Mouse (Mus musculus) midbrain, embryonic 15.5 days (tissue): ENCODE results near the gene Pola1. TPM values are rescaled to one million over a fixed set of nuclear protein-coding genes. Genes with fewer than 3 reads are reported as not detected.
"Not testable (repeated sequence)": the region's sequence is repeated elsewhere in the genome, so short reads cannot be mapped to it uniquely, and the experiment has no call there.

Experiments
- ATAC-seq: fragments of 200-750 bp; cut with Nextera tagmentation; replicated peaks from 2 replicates; pipeline ENCODE4 v1.8.0; 2017; ENCODE audit warnings: moderate TSS enrichment
- H3K27ac ChIP-seq: fragments of 300-500 bp; sonication (generic); 2 replicates; pipeline ENCODE4 v1.5.1; 2015; ENCODE audit warnings: mild to moderate bottlenecking, inconsistent platforms
- H3K27me3 ChIP-seq: fragments of 300-500 bp; sonication (generic); replicated peaks from 2 replicates; pipeline ENCODE4 v1.6.1; 2015; ENCODE audit warnings: inconsistent platforms
- H3K36me3 ChIP-seq: fragments of 300-500 bp; sonication (generic); replicated peaks from 2 replicates; pipeline ENCODE4 v1.6.1; 2015; ENCODE audit warnings: inconsistent platforms
- H3K4me1 ChIP-seq: fragments of 300-500 bp; sonication (generic); 2 replicates; pipeline ENCODE4 v1.6.1; 2015; ENCODE audit warnings: inconsistent platforms
- H3K4me2 ChIP-seq: fragments of 300-500 bp; sonication (generic); 2 replicates; pipeline ENCODE4 v1.6.1; 2015; ENCODE audit warnings: inconsistent platforms, mild to moderate bottlenecking, moderate library complexity
- H3K4me3 ChIP-seq: fragments of 300-500 bp; sonication (generic); 2 replicates; pipeline ENCODE4 v1.5.1; 2015; ENCODE audit warnings: mild to moderate bottlenecking, inconsistent platforms
- H3K9ac ChIP-seq: fragments of 300-500 bp; sonication (generic); 2 replicates; pipeline ENCODE4 v1.6.1; 2015; ENCODE audit warnings: mild to moderate bottlenecking, inconsistent platforms
- H3K9me3 ChIP-seq: fragments of 300-500 bp; sonication (generic); 2 replicates; pipeline ENCODE4 v1.6.1; 2016; ENCODE audit warnings: inconsistent platforms
- WGBS: fragments of 180-500 bp; shearing (Covaris S2); methylation state at CpG from one replicate; pipeline ENCODE4 v1.1.7; 2015; ENCODE audit warnings: mixed read lengths; 5-methylcytosine and 5-hydroxymethylcytosine counted together
- polyA plus RNA-seq: library from polyadenylated mRNA; unstranded; fragments of >200 nt; fragmentation: Nextera tagmentation; extraction: Ambion mirVana; gene quantifications from 2 replicates; pipeline ENCODE4 v1.2.1, GENCODE M21; 2015

The Pola1 gene
- polyA plus RNA-seq, 1 experiment from 2014 or later, result 5.4 TPM

DNA sequence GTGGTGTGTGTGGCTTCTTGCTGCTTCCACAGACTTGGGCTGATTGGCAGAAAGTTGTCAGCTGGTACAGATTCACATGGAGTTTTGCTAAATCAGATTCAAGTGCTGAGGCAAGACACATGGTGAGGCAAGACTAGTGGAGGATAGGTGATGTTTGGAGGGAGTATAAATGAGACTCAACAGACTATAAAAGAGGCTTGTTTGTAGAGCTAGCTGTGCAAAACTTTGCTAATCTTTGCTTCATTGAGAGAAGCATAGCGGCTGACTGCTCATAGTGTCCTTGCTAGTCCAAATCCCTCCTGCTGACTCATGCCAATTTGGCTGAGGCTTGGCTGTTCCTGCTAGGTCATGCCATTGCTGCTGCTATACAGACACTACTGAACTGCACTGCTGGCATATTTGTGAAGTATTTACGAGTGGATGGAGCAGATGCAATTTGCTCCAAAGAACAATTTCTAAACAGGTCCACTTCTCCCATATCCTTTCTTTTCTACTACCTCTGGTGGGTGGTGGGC is 3.0 kb upstream of the Pola1 start:
- Histone ChIP-seq H3K4me2 (no peak overlapping the region), H3K4me3 (no peak overlapping the region), H3K9ac (no peak overlapping the region), H3K36me3 (no peaks in the 10 kb centered on the region), H3K27me3 (no peaks in the 10 kb centered on the region), H3K9me3 (no peaks in the 10 kb centered on the region), H3K4me1 (peaks cover 5% of the 10 kb centered on the region), H3K27ac (no peak overlapping the region)
- WGBS, result 77% methylated on average over 2 of the region's 2 CpGs
- no peak for ATAC-seq

DNA sequence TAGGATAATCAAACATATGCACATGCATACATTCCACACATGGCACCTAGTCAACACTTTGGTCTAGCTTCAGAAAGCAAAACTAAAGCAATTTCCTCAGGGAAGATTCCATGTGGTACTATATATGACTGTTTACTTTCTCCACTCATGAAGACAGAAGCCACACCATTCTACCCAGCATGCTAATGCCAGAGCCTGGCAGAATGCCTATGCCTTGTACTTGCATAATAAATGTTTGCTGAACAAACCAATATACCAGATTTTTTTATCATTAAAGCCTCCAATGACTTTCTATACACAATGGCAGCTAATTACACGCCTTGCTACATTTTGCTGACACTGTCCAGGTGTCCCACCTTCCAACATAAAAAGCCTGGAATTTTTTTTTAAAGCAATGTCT is 1.7 kb downstream of the Pola1 start:
- Histone ChIP-seq H3K36me3 (no peaks in the 10 kb centered on the region), H3K9ac (no peak overlapping the region), H3K4me1 (peaks cover 5% of the 10 kb centered on the region), H3K4me2 (no peak overlapping the region), H3K9me3 (no peaks in the 10 kb centered on the region), H3K27ac (no peak overlapping the region), H3K4me3 (no peak overlapping the region), H3K27me3 (no peaks in the 10 kb centered on the region)
- ATAC-seq, result no peak
- WGBS, result 61% methylated on average over 1 of the region's 1 CpGs

DNA sequence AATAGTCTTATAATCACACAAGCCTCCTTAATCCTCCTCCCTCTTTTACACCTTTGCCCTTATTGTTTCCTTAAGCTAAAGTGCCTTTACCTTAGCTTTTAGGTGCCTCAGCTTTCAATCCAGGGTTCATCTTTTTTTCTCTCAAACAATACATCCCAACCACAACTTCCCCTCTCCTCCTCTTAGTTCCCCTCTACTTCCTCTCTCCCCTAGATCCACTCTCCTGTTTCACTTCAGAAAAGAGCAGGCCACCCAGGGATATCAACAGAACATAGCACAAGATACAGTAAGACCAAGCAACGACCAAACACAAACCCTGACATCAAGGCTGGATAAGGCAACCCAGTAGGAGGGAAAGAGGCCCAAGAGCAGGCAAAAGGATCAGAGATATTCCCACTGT is 29.7 kb downstream of the Pola1 start:
- Histone ChIP-seq H3K4me2 (no peak overlapping the region), H3K9ac (no peak overlapping the region), H3K27me3 (no peaks in the 10 kb centered on the region), H3K36me3 (no peaks in the 10 kb centered on the region), H3K4me3 (no peak overlapping the region), H3K9me3 (no peaks in the 10 kb centered on the region), H3K4me1 (no peaks in the 10 kb centered on the region), H3K27ac (no peak overlapping the region)
- WGBS, result 75% methylated on average over 1 of the region's 1 CpGs
- no peak for ATAC-seq

GRCm38 (mm10) chrX:93594283-93594682 is 37.7 kb downstream of the Pola1 start:
- no peaks in the 10 kb centered on the region for H3K27me3 ChIP-seq
- no peak overlapping the region for H3K4me2 ChIP-seq
- no peak for ATAC-seq
- H3K4me3 ChIP-seq, result no peak overlapping the region
- WGBS, result 96% methylated on average over 4 of the region's 4 CpGs
- no peaks in the 10 kb centered on the region for H3K9me3 ChIP-seq
- no peak overlapping the region for H3K27ac ChIP-seq
- no peaks in the 10 kb centered on the region for H3K36me3 ChIP-seq
- H3K4me1 ChIP-seq, result no peaks in the 10 kb centered on the region
- no peak overlapping the region for H3K9ac ChIP-seq

GRCm38 (mm10) chrX:93580931-93581330 is 51.0 kb downstream of the Pola1 start:
- no peak overlapping the region for H3K4me2 ChIP-seq
- no peak for ATAC-seq
- H3K9me3 ChIP-seq, result no peaks in the 10 kb centered on the region
- H3K9ac ChIP-seq, result no peak overlapping the region
- H3K27me3 ChIP-seq, result no peaks in the 10 kb centered on the region
- H3K36me3 ChIP-seq, result no peaks in the 10 kb centered on the region
- H3K4me1 ChIP-seq, result no peaks in the 10 kb centered on the region
- WGBS, result 88% methylated on average over 2 of the region's 2 CpGs
- no peak overlapping the region for H3K27ac ChIP-seq
- H3K4me3 ChIP-seq, result no peak overlapping the region

DNA sequence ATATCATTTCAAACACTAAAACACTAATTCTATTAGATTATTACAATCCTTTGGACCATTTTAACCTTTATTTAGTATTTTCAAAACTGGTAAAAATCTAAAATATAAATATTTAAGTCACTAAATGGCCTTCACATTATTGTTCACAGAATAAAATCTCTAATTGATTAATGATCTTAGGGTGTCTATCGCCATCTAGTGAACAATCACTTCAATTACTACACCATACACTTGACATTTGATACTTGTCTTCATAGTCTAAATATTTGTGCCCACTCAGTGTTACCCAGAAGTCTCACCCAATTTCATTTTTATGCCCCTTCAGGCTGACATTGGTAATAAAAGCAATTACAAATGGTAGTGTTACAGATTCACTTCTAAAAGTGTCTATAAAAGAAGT is 74.8 kb downstream of the Pola1 start:
- H3K9me3 ChIP-seq, result no peaks in the 10 kb centered on the region
- no peak overlapping the region for H3K27ac ChIP-seq
- H3K27me3 ChIP-seq, result no peaks in the 10 kb centered on the region
- no peak overlapping the region for H3K9ac ChIP-seq
- H3K4me2 ChIP-seq, result no peak overlapping the region
- no peak for ATAC-seq
- H3K4me1 ChIP-seq, result no peaks in the 10 kb centered on the region
- H3K4me3 ChIP-seq, result no peak overlapping the region
- no peaks in the 10 kb centered on the region for H3K36me3 ChIP-seq
- 25% methylated on average over 1 of the region's 1 CpGs for WGBS

DNA sequence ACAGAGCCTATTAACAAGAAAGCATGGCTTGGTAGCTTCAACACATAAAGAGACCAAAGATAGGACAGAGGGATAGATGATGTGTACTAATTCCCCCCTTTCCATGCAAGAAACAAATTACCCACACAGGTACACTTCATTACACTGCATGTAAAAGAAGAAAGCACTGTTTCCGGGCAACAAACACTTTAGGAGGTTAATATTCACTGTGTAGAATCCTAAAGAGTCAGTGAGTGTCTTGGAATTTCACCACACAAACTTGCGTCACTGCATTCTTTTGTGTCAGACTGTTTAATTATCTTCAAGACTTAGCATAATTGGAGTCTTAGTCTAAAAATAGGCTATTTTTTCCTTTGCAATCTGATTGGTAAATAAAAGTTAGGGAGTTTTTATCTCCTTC is 92.2 kb downstream of the Pola1 start:
- no peak overlapping the region for H3K4me3 ChIP-seq
- ATAC-seq, result no peak
- no peaks in the 10 kb centered on the region for H3K9me3 ChIP-seq
- no peaks in the 10 kb centered on the region for H3K36me3 ChIP-seq
- no peaks in the 10 kb centered on the region for H3K27me3 ChIP-seq
- no peaks in the 10 kb centered on the region for H3K4me1 ChIP-seq
- no peak overlapping the region for H3K9ac ChIP-seq
- H3K4me2 ChIP-seq, result no peak overlapping the region
- no peak overlapping the region for H3K27ac ChIP-seq
- WGBS, result 87% methylated on average over 2 of the region's 2 CpGs

GRCm38 (mm10) chrX:93502865-93503353 is 129.0 kb downstream of the Pola1 start:
- no peaks in the 10 kb centered on the region for H3K27me3 ChIP-seq
- WGBS, result 63% methylated on average over 2 of the region's 2 CpGs
- H3K4me2 ChIP-seq, result no peak overlapping the region
- no peak overlapping the region for H3K4me3 ChIP-seq
- no peak overlapping the region for H3K9ac ChIP-seq
- H3K36me3 ChIP-seq, result no peaks in the 10 kb centered on the region
- no peak for ATAC-seq
- H3K4me1 ChIP-seq, result no peaks in the 10 kb centered on the region
- H3K27ac ChIP-seq, result no peak overlapping the region
- no peaks in the 10 kb centered on the region for H3K9me3 ChIP-seq

DNA sequence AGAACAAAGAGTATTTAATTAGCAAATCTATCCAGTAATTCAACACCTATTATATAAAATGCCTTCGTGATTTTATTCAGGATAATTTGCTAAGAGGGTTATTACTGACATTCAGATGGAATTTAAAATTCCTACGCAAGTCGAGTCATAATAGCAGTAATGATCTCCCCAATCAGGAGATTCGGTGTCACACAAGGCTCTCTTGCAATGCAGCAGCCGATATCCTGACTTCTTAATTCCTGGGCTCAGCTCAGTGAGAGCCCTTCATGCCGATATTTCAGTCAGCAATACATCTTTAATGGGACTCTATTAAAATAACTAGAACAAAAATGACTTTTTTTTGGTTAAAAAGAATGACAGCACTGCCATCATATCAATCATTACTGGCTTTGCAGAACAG is 134.4 kb downstream of the Pola1 start:
- Histone ChIP-seq H3K9me3 (no peaks in the 10 kb centered on the region), H3K9ac (no peak overlapping the region), H3K27me3 (no peaks in the 10 kb centered on the region), H3K27ac (no peak overlapping the region), H3K4me3 (no peak overlapping the region), H3K4me1 (no peaks in the 10 kb centered on the region), H3K4me2 (no peak overlapping the region), H3K36me3 (no peaks in the 10 kb centered on the region)
- ATAC-seq, result no peak
- WGBS, result 78% methylated on average over 6 of the region's 6 CpGs

DNA sequence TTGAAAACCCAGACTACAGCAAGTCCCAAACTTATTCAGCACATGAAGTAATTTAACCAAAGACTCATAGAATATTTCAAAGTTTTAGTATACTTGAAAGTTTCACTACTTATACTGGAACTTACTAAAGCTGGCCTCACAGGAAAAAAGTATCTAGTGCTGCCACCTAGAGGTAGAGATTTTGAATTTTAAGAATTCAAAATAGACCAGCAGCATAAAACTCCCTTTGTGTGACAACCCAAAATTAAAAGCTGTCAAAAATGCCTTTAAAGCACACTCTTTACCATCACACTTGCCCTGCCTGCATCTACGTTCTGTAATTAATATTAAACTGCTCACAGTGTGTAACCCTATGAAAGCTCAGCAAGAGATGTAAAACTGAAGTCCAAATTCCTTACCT is 166.2 kb downstream of the Pola1 start:
- WGBS, result 54% methylated on average over 1 of the region's 1 CpGs

GRCm38 (mm10) chrX:93429738-93430260 is 202.2 kb downstream of the Pola1 start:
- WGBS, result 42% methylated on average over 6 of the region's 6 CpGs
- Histone ChIP-seq H3K27me3 (no peaks in the 10 kb centered on the region), H3K4me3 (no peak overlapping the region), H3K4me2 (no peak overlapping the region), H3K9ac (no peak overlapping the region), H3K4me1 (no peaks in the 10 kb centered on the region), H3K27ac (no peak overlapping the region), H3K36me3 (no peaks in the 10 kb centered on the region), H3K9me3 (no peaks in the 10 kb centered on the region)
- no peak for ATAC-seq

More for the DNA sequence above, 166.2 kb downstream of the Pola1 start:
- no peaks in the 10 kb centered on the region for H3K36me3 ChIP-seq
- ATAC-seq, result no peak
- no peak overlapping the region for H3K4me2 ChIP-seq
- no peaks in the 10 kb centered on the region for H3K9me3 ChIP-seq
- H3K9ac ChIP-seq, result no peak overlapping the region
- no peak overlapping the region for H3K4me3 ChIP-seq
- H3K4me1 ChIP-seq, result no peaks in the 10 kb centered on the region
- no peaks in the 10 kb centered on the region for H3K27me3 ChIP-seq
- no peak overlapping the region for H3K27ac ChIP-seq

- no peaks in the 10 kb centered on the region for H3K4me1 ChIP-seq
- H3K36me3 ChIP-seq, result no peaks in the 10 kb centered on the region
- H3K9ac ChIP-seq, result no peak overlapping the region
- no peaks in the 10 kb centered on the region for H3K9me3 ChIP-seq
- no peak overlapping the region for H3K4me2 ChIP-seq
- no peaks in the 10 kb centered on the region for H3K27me3 ChIP-seq
- 39% methylated on average over 9 of the region's 9 CpGs for WGBS
- no peak overlapping the region for H3K4me3 ChIP-seq
- ATAC-seq, result no peak
- no peak overlapping the region for H3K27ac ChIP-seq
Observed at GRCm38 (mm10) chrX:93428956-93429737, 202.8 kb downstream of the Pola1 start.

- H3K9ac ChIP-seq, H3K4me3 ChIP-seq, H3K4me1 ChIP-seq, H3K27ac ChIP-seq, H3K36me3 ChIP-seq, ATAC-seq, H3K4me2 ChIP-seq, H3K27me3 ChIP-seq, H3K9me3 ChIP-seq: not testable (repeated sequence)
Observed at GRCm38 (mm10) chrX:93400871-93401270, 231.1 kb downstream of the Pola1 start.
